Mouse (Mus musculus): ENCODE data around the gene Sdf4. TPM values are rescaled to one million over a fixed set of nuclear protein-coding genes. Genes with fewer than 3 reads are reported as not detected.

Sdf4 gene
- polyA plus RNA-seq, 1 experiment from 2014 or later = 129 TPM

DNA sequence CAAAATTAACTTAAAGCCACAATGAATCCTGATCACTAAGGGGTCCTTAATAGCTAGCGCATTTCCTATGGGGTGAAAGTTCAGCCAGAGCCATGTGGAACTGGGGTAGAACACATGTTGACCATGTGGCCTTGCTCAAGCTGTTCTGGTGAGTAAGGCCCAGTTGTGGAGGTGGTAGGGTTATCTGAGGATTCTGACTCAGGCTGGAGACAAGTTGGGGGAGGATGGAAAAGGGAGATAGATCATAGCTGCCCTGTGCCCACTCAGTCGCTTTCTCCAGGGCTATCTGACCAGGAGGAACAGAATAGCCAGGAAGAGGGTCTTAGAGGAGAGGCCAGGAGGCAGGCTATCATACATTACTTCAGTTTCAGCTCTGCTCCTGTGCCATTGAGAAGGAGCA lies 21.8 kb downstream of the Sdf4 start:
- Histone ChIP-seq H3K4me3 (no peak overlapping the region), H3K27ac (no peak overlapping the region), H3K9me3 (replicated peaks) (no peaks in the 10 kb centered on the region), H3K4me2 (replicated peaks) (no peak overlapping the region), H3K9ac (no peak overlapping the region), H3K36me3 (peaks cover 62% of the 10 kb centered on the region), H3K27me3 (no peaks in the 10 kb centered on the region), H3K4me1 (no peaks in the 10 kb centered on the region)
- WGBS = 89% methylated on average over 2 of the region's 2 CpGs
- ATAC-seq (ENCODE audit: low FRiP score) = no peak

DNA sequence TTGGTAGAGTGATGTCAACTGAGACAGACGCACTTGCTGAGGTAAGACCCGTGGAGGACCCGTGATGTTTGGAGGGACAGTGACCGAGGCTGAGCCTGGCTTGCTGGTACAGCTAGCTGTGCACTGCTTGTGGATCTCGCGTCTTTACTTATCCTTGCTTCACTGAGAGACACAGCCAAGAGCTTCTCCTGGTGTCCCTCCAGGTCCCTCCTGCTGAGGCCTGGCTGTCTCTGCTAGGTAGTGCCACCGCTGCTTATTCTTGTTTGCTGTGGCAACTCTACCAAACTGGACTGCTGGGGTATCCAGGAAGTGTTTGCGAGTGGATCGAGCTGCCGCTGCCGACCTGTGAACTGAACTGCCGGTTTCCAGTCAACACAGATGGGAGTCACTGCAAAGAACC lies 27.1 kb downstream of the Sdf4 start:
- Histone ChIP-seq H3K9ac (no peak overlapping the region), H3K36me3 (peaks cover 38% of the 10 kb centered on the region), H3K27ac (no peak overlapping the region), H3K4me1 (no peaks in the 10 kb centered on the region), H3K27me3 (no peaks in the 10 kb centered on the region), H3K4me2 (replicated peaks) (no peak overlapping the region), H3K9me3 (replicated peaks) (no peaks in the 10 kb centered on the region), H3K4me3 (no peak overlapping the region)
- 90% methylated on average over 12 of the region's 12 CpGs for WGBS
- ATAC-seq (ENCODE audit: low FRiP score) = no peak

DNA sequence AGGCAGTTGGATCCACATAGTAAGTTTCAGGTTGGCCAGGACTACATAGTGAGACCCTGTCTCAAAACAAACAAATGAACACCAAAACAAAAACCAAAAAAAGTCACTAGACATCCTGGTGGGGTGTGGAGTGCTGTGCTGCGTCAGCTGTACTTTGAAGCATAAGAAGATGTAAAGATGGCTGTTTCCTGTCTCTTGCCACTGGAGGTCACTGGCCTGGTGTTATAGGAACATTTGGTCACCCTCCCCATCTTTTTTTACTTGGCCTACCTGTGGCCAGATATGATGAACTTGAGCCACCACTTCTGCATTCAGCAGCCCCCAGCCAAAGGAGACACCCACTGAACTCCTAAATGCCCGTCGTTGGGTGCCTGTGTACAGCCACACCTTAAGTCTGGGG lies 28.7 kb downstream of the Sdf4 start:
- no peaks in the 10 kb centered on the region for H3K9me3 ChIP-seq (replicated peaks)
- H3K27me3 ChIP-seq = no peaks in the 10 kb centered on the region
- WGBS = 81% methylated on average over 3 of the region's 3 CpGs
- H3K4me2 ChIP-seq (replicated peaks) = no peak overlapping the region
- no peak overlapping the region for H3K4me3 ChIP-seq
- no peak overlapping the region for H3K9ac ChIP-seq
- H3K36me3 ChIP-seq = peaks cover 30% of the 10 kb centered on the region
- no peaks in the 10 kb centered on the region for H3K4me1 ChIP-seq
- H3K27ac ChIP-seq = no peak overlapping the region
- ATAC-seq (ENCODE audit: low FRiP score) = no peak

DNA sequence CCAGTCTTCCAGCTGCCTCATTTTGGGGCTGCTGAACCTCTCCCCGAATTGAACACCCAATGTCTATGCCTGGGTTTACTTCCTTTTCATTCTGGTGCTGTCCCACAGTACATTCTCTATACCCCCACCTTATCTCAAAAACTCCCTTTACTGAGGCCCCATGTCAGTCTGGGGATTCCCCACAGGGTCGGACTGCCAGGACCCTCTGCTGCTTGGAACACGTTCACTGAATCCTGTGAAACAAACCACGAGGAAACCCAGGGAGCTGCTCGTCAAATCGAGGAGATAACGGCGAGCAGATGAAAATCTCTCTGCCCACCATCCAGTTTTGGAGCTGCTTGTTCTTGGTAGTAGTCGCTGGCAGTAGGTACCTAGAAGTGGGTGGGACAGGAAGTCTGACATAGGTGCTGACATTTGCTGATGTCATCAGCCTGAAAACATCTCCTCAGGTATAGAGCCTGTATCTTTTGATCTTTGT lies 29.3 kb downstream of the Sdf4 start:
- H3K4me3 ChIP-seq = no peak overlapping the region
- H3K9ac ChIP-seq = no peak overlapping the region
- H3K9me3 ChIP-seq (replicated peaks) = no peaks in the 10 kb centered on the region
- H3K36me3 ChIP-seq = peaks cover 33% of the 10 kb centered on the region
- no peaks in the 10 kb centered on the region for H3K27me3 ChIP-seq
- WGBS = 74% methylated on average over 9 of the region's 9 CpGs
- H3K4me2 ChIP-seq (replicated peaks) = no peak overlapping the region
- no peak overlapping the region for H3K27ac ChIP-seq
- ATAC-seq (ENCODE audit: low FRiP score) = no peak
- H3K4me1 ChIP-seq = no peaks in the 10 kb centered on the region

DNA sequence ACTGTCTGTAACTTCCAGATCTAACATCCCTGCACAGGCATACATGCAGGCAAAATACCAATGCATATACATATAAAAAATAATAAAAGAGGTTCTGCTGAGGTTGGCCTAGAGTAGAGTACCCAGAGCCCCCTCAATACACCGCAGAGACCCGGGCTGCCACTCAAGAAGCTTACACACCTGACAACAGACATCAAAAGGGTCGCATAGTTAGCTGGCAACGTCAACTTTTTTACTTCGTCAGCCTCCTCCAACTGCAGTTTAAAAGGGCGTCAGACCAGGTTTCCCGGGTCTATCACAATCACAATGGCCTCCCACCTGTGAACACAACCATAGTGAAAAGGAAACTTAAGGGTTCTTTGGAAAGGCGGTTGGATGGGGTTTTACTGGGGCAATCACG lies 30.8 kb downstream of the Sdf4 start:
- no peak for ATAC-seq (ENCODE audit: low FRiP score)
- Histone ChIP-seq H3K4me3 (no peak overlapping the region), H3K4me1 (no peaks in the 10 kb centered on the region), H3K27me3 (no peaks in the 10 kb centered on the region), H3K9me3 (replicated peaks) (no peaks in the 10 kb centered on the region), H3K4me2 (replicated peaks) (no peak overlapping the region), H3K36me3 (peaks cover 48% of the 10 kb centered on the region), H3K27ac (no peak overlapping the region), H3K9ac (no peak overlapping the region)
- WGBS = 86% methylated on average over 9 of the region's 9 CpGs

DNA sequence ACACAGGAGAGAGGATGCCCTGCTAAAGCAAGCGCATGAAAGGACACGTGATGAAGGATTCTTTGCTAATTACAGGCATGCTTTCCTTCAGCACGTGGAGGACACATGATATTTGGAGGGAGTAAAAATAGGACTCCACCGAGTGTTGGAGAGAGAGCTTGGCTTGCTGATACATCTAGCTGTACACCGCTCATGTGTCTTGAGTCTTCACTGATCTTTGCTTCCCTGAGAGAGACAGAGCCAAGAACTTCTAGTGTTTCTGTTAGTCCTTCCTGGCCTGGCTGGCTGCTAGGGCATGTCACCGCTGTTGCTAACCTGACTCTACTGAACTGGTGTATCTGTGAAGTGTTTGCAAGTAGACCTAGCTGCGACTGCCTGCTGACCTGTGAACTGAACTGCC lies 31.5 kb downstream of the Sdf4 start:
- no peaks in the 10 kb centered on the region for H3K4me1 ChIP-seq
- WGBS = 92% methylated on average over 7 of the region's 7 CpGs
- no peak overlapping the region for H3K4me2 ChIP-seq (replicated peaks)
- H3K36me3 ChIP-seq = peaks cover 49% of the 10 kb centered on the region
- H3K27me3 ChIP-seq = no peaks in the 10 kb centered on the region
- no peaks in the 10 kb centered on the region for H3K9me3 ChIP-seq (replicated peaks)
- no peak for ATAC-seq (ENCODE audit: low FRiP score)
- no peak overlapping the region for H3K27ac ChIP-seq
- no peak overlapping the region for H3K9ac ChIP-seq
- no peak overlapping the region for H3K4me3 ChIP-seq

DNA sequence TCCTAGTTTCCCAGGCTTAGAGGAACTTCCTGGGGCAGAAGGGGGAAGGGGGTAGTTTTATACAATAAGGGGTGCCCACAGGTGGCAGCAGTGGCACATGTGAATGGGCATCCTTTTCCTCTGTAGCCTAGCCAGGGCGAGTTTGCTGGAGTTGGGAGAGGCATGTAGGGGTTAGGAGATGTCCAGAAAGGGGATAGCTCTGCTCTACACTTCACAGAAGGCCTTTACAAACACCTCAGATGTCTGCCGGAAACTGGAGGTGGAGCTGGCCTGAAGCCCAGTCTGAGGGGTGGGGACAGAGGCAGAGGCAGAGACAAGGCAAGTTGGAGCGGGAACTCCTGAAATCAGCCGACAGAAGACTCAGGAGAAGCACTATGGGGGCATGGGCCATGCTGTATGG lies 33.3 kb downstream of the Sdf4 start, which contains the start of gene Tnfrsf18:
Tnfrsf18 (plus strand) TSS at position 152 of the 400 bp plus-strand sequence.
- no peaks in the 10 kb centered on the region for H3K27me3 ChIP-seq
- peaks cover 43% of the 10 kb centered on the region for H3K36me3 ChIP-seq
- H3K4me3 ChIP-seq = no peak within 1 kb of the TSS
- no peak within 1 kb of the TSS for H3K4me2 ChIP-seq (replicated peaks)
- ATAC-seq (ENCODE audit: low FRiP score) = no peak
- 72% methylated on average over 4 of the region's 4 CpGs for WGBS
- no peaks in the 10 kb centered on the region for H3K9me3 ChIP-seq (replicated peaks)
- H3K9ac ChIP-seq = no peak within 1 kb of the TSS
- H3K27ac ChIP-seq = no peak within 1 kb of the TSS
- H3K4me1 ChIP-seq = peaks cover 10% of the 10 kb centered on the region

DNA sequence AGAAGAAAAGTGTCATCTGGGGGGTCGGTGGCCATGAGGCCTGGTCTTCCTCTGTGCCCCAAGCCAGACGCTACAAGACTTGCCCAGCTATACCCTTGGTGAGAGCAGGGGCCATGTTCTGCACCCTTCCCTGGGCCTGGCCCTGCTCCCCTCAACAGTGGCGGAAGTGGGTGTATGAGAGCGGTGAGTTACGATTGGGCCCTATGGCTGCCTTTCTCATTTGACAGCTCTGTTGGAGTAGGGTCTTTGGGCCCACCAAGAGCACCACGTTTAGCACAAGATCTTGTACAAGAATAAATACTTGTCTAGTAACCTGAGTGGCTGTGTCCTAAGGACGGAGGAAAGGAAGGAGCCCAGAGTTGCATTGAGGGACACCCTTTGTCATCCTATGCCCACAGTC lies 35.9 kb downstream of the Sdf4 start:
- no peaks in the 10 kb centered on the region for H3K9me3 ChIP-seq (replicated peaks)
- no peak overlapping the region for H3K9ac ChIP-seq
- WGBS = 90% methylated on average over 7 of the region's 7 CpGs
- H3K4me2 ChIP-seq (replicated peaks) = no peak overlapping the region
- H3K4me1 ChIP-seq = peaks cover 22% of the 10 kb centered on the region
- H3K36me3 ChIP-seq = peaks cover 34% of the 10 kb centered on the region
- no peak overlapping the region for H3K27ac ChIP-seq
- no peaks in the 10 kb centered on the region for H3K27me3 ChIP-seq
- no peak overlapping the region for H3K4me3 ChIP-seq
- no peak for ATAC-seq (ENCODE audit: low FRiP score)

DNA sequence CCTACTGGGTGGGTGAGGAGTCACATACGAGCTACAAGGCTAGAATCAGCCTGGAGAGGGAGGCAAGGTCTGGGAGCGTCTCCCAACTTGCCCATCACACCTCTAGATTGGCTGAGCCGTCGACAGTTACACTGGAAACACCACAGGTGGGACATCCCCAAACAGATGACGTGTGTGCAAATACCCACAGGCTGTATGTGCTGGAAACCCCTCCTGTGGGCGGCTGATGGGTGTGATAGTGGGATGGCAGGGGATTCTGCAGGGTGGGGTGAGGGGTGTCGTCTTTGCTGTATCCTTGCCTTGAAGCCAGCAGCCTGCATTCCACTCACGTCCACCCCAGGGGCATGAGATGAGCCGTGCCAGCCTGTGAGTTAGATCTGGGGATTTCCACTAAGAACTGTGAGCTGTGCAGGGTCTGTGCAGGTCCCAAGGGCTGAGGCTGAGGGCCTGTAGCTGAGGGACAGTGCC lies 38.0 kb downstream of the Sdf4 start:
- H3K27me3 ChIP-seq = peaks cover 18% of the 10 kb centered on the region
- no peaks in the 10 kb centered on the region for H3K9me3 ChIP-seq (replicated peaks)
- peak overlapping the region; percentile 87 for H3K27ac ChIP-seq
- H3K4me2 ChIP-seq (replicated peaks) = peak overlapping the region; percentile 59
- H3K4me1 ChIP-seq = peaks cover 30% of the 10 kb centered on the region
- H3K9ac ChIP-seq = peak overlapping the region; percentile 65
- peaks cover 33% of the 10 kb centered on the region for H3K36me3 ChIP-seq
- peak overlapping the region; percentile 44 for H3K4me3 ChIP-seq
- 72% methylated on average over 9 of the region's 9 CpGs for WGBS
- ATAC-seq (ENCODE audit: low FRiP score) = peak; percentile 5; the same call in 1 of the 2 replicates

DNA sequence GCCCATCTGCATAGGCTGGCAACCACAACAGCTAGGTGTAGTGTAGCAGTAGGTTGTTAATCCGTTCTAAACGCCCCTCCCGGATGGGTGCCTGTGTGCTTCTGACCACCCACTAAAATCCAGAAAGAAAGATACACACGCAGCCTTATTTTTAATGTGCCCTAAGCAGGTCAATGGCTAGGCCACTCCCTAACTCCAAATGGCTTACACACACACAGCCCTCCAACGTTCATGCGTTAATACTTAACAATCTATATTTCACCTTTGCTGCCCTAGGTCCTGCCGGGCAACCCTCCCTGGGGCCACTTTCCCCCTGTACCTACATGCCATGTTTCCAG lies 38.6 kb downstream of the Sdf4 start:
- H3K9me3 ChIP-seq (replicated peaks) = no peaks in the 10 kb centered on the region
- peak; percentile 48 for ATAC-seq (ENCODE audit: low FRiP score)
- peaks cover 27% of the 10 kb centered on the region for H3K36me3 ChIP-seq
- H3K27ac ChIP-seq = peak overlapping the region; percentile 87
- H3K4me2 ChIP-seq (replicated peaks) = peak overlapping the region; percentile 59
- H3K27me3 ChIP-seq = peaks cover 24% of the 10 kb centered on the region
- peaks cover 30% of the 10 kb centered on the region for H3K4me1 ChIP-seq
- H3K4me3 ChIP-seq = peak overlapping the region; percentile 44
- H3K9ac ChIP-seq = peak overlapping the region; percentile 65
- WGBS = 12% methylated on average over 7 of the region's 7 CpGs

DNA sequence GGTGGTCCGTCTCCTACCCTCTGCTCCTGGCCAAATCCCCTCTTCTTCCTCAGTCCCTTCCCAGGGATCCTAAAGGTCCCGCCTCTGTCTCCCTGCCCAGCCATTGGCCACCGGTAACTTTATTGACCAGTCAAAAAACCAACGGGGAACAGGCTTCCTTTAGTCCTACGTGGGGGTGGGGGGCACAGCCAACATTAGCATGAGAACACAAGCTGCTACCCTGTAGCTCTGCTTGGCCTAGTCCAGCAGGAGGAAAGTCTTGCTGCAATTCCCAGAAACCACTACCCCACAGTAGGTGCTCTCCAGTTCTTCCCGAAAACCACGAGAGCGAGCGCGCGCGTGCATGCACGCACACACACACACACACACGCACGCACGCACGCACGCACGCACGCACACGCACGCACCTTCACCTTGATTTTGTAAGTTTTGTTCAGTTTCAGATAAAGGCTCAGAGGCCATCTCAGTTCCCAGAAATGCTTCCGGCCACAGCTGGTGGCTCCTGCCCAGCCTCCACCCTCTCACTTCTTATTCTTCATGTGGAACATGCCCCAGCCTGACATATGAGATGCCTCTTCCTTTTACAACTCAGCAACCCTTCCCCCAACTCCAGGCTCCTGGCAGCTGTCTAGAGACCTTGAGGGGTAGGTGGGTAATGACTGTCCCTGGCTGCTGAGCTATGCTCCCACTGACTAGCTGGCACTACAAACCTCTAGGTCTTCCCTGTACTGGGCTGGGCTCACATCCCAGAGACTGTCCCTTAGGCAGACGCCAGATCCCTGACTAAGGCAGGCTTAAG lies 39.1 kb downstream of the Sdf4 start:
- peaks cover 22% of the 10 kb centered on the region for H3K36me3 ChIP-seq
- peak overlapping the region; percentile 59 for H3K4me2 ChIP-seq (replicated peaks)
- peak; percentile 94 for ATAC-seq (ENCODE audit: low FRiP score)
- WGBS = 3% methylated on average over 24 of the region's 24 CpGs
- H3K27me3 ChIP-seq = peaks cover 28% of the 10 kb centered on the region
- H3K27ac ChIP-seq = peak overlapping the region; percentile 87
- H3K4me3 ChIP-seq = peak overlapping the region; percentile 44
- peak overlapping the region; percentile 65 for H3K9ac ChIP-seq
- H3K9me3 ChIP-seq (replicated peaks) = no peaks in the 10 kb centered on the region
- H3K4me1 ChIP-seq = peaks cover 30% of the 10 kb centered on the region

DNA sequence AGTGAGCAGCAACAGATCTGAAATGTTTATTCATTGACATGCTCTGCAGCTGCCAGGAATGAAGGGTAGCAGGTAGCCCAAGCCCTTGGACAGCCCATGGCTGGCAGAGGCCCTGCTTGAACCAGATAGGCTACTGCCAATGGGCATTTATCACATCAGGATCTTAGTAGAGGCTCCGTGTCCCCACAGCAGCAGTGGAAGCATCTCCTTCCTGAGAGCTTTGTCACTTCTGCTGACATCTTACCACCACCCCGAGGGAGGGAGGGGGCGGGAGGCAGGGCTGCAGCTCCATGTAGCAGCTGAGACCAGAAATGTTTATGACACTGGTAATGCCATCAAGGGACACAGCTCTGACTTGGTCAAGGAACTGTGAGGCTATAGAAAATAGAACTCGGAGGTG lies 40.2 kb downstream of the Sdf4 start:
- Histone ChIP-seq H3K27me3 (peaks cover 28% of the 10 kb centered on the region), H3K4me3 (no peak overlapping the region), H3K4me1 (peaks cover 30% of the 10 kb centered on the region), H3K4me2 (replicated peaks) (no peak overlapping the region), H3K27ac (0 out of 2 replicates have a peak overlapping the region, but pooled peaks have one; percentile 87), H3K9ac (no peak overlapping the region), H3K36me3 (peaks cover 13% of the 10 kb centered on the region), H3K9me3 (replicated peaks) (no peaks in the 10 kb centered on the region)
- ATAC-seq (ENCODE audit: low FRiP score) = no peak
- 83% methylated on average over 4 of the region's 4 CpGs for WGBS

All from hindbrain, embryonic 12.5 days (tissue).